Mouse (Mus musculus) embryo, embryonic 10 days (tissue): ENCODE measurements around the gene Cerkl.

Experiments
- DNase-seq: peaks from one replicate; pipeline ENCODE4 v3.0.0-alpha.2; 2015; ENCODE audit warnings: low spot score

Cerkl gene

GRCm38 (mm10) chr2:79316182-79316880, 140.3 kb downstream of the Cerkl start:
- no peak for DNase-seq

- DNase-seq: no peak
Observed at GRCm38 (mm10) chr2:79315108-79315507, 141.5 kb downstream of the Cerkl start.

- DNase-seq: no peak
Observed at GRCm38 (mm10) chr2:79312499-79312898, 144.1 kb downstream of the Cerkl start.

- no peak for DNase-seq
Observed at GRCm38 (mm10) chr2:79309454-79310118, 147.0 kb downstream of the Cerkl start.

- no peak for DNase-seq
Observed at GRCm38 (mm10) chr2:79307549-79307948, 149.0 kb downstream of the Cerkl start.

- DNase-seq: no peak
Observed at GRCm38 (mm10) chr2:79302398-79302797, 154.2 kb downstream of the Cerkl start.

GRCm38 (mm10) chr2:79292431-79292830, 164.2 kb downstream of the Cerkl start:
- DNase-seq: no peak

GRCm38 (mm10) chr2:79291922-79292321, 164.7 kb downstream of the Cerkl start:
- DNase-seq: no peak

- no peak for DNase-seq
Observed at GRCm38 (mm10) chr2:79290149-79290548, 166.4 kb downstream of the Cerkl start.

- DNase-seq: no peak
Observed at GRCm38 (mm10) chr2:79284206-79284605, 172.4 kb downstream of the Cerkl start.
